Mouse (Mus musculus) myocyte (in vitro differentiated cells): ENCODE data around the gene Cdk5rap2. TPM values are rescaled to one million over a fixed set of nuclear protein-coding genes. Genes with fewer than 3 reads are reported as not detected.

Source experiments
- H3K27me3 ChIP-seq: one replicate; pipeline ENCODE4 v1.6.1; 2011; ENCODE audit not compliant: control insufficient read depth, insufficient read depth, insufficient read length
- H3K36me3 ChIP-seq: one replicate; pipeline ENCODE4 v1.6.1; 2011; ENCODE audit not compliant: control insufficient read depth, insufficient read depth
- H3K4me2 ChIP-seq: one replicate; pipeline ENCODE4 v1.6.1; 2011; ENCODE audit warnings: low read depth, control low read depth
- H3K4me3 ChIP-seq: one replicate; pipeline ENCODE4 v1.5.1; 2011; ENCODE audit warnings: mild to moderate bottlenecking, control low read depth, moderate library complexity
- H3K79me2 ChIP-seq: one replicate; pipeline ENCODE4 v1.6.1; 2011; ENCODE audit not compliant: control insufficient read depth, insufficient read depth
- H3ac ChIP-seq: one replicate; pipeline ENCODE4 v1.6.1; 2011; ENCODE audit not compliant: control insufficient read depth, insufficient read length
- CEBPB ChIP-seq: IDR thresholded peaks from 2 replicates; pipeline ENCODE4 v1.6.1; 2011; ENCODE audit warnings: mild to moderate bottlenecking, moderate library complexity; ENCODE audit not compliant: poor library complexity, insufficient read depth, severe bottlenecking
- E2F4 ChIP-seq: IDR thresholded peaks from one replicate; pipeline ENCODE4 v1.6.1; 2011; ENCODE audit warnings: mild to moderate bottlenecking, control low read depth, moderate library complexity; ENCODE audit not compliant: insufficient read depth
- MAX ChIP-seq: IDR thresholded peaks from one replicate; pipeline ENCODE4 v1.6.1; 2011; ENCODE audit warnings: low read depth, mild to moderate bottlenecking, control low read depth
- MYOD1 ChIP-seq, 3 experiments: IDR thresholded peaks; one replicate each; pipeline ENCODE4 v1.6.1; 2011; ENCODE audit warnings: control low read depth in 2 of 3, low read depth in 2 of 3, mild to moderate bottlenecking in 2 of 3, moderate library complexity in 1 of 3; ENCODE audit not compliant: insufficient read length in 2 of 3, control insufficient read depth in 1 of 3
- MYOG ChIP-seq, 3 experiments: IDR thresholded peaks; one replicate each; pipeline ENCODE4 v1.6.1; 2011; ENCODE audit warnings: control low read depth in 2 of 3, low read depth in 2 of 3, mild to moderate bottlenecking in 2 of 3; ENCODE audit not compliant: insufficient read length in 2 of 3, control insufficient read depth in 1 of 3, insufficient read depth in 1 of 3
- POLR2A ChIP-seq: IDR thresholded peaks from one replicate; pipeline ENCODE4 v1.6.1; 2011; ENCODE audit warnings: low read depth, mild to moderate bottlenecking, control low read depth, moderate library complexity; ENCODE audit not compliant: insufficient read length
- POLR2AphosphoS2 ChIP-seq: IDR thresholded peaks from one replicate; pipeline ENCODE4 v1.6.1; 2011; ENCODE audit warnings: low read depth, control low read depth; ENCODE audit not compliant: insufficient read length
- REST ChIP-seq: IDR thresholded peaks from one replicate; pipeline ENCODE4 v1.6.1; 2011; ENCODE audit warnings: mild to moderate bottlenecking, control low read depth, moderate library complexity; ENCODE audit not compliant: insufficient read depth, insufficient read length
- SRF ChIP-seq: IDR thresholded peaks from one replicate; pipeline ENCODE4 v1.6.1; 2011; ENCODE audit warnings: low read depth; ENCODE audit not compliant: control insufficient read depth, insufficient read length
- TCF12 ChIP-seq: IDR thresholded peaks from one replicate; pipeline ENCODE4 v1.6.1; 2011; ENCODE audit warnings: mild to moderate bottlenecking, control low read depth; ENCODE audit not compliant: poor library complexity, insufficient read depth, severe bottlenecking
- TCF3 ChIP-seq: IDR thresholded peaks from one replicate; pipeline ENCODE4 v1.6.1; 2011; ENCODE audit warnings: low read depth, control low read depth; ENCODE audit not compliant: insufficient read length
- USF1 ChIP-seq: IDR thresholded peaks from one replicate; pipeline ENCODE4 v1.6.1; 2011; ENCODE audit warnings: low read depth, mild to moderate bottlenecking, control low read depth, moderate library complexity
- polyA plus RNA-seq: library from polyadenylated mRNA; unstranded; fragments of >200 nt; fragmentation: generic; extraction: Trizol; gene quantifications from one replicate; pipeline ENCODE4 v1.2.1, GENCODE M21; 2012; ENCODE audit warnings: missing spikeins

Cdk5rap2 gene
- polyA plus RNA-seq, 1 experiment, result 13.8 TPM

DNA sequence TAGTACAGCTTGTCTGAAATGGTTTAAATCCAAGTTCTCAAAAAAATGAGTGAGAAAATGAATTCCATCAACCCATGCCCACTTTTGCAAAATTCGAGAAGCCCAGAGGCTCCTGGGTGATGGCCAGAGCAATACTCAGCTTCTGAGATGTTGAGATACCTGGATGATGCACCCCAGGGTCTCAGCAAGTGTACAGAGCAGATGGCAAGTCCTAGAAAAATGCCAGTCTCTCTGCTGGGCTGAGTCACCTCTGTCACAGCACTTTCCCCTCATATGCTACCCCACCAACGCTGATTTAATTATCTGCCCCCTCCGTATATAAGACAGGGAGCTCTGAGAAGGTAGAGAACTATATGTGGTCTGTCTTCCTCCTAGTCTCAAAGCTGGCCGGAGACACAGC is 137.3 kb downstream of the Cdk5rap2 start:
- no peaks in the 10 kb centered on the region for H3K27me3 ChIP-seq
- TF ChIP-seq POLR2A (no peak), MYOG (IDR thresholded peaks at IDR 0.05; ENCODE audit: control insufficient read depth in 1 of 3, insufficient read depth in 1 of 3, insufficient read length in 2 of 3, low read depth in 2 of 3) (no peak), TCF12 (no peak), TCF3 (no peak), CEBPB (no peak)
- no peak overlapping the region for H3K4me2 ChIP-seq
- H3K36me3 ChIP-seq, result peaks cover 13% of the 10 kb centered on the region
- no peak overlapping the region for H3K4me3 ChIP-seq
- H3K79me2 ChIP-seq, result no peaks in the 10 kb centered on the region
- no peak overlapping the region for H3ac ChIP-seq

- Histone ChIP-seq H3K4me2 (no peak overlapping the region), H3K27me3 (no peaks in the 10 kb centered on the region), H3K4me3 (no peak overlapping the region), H3K79me2 (no peaks in the 10 kb centered on the region), H3K36me3 (peaks cover 13% of the 10 kb centered on the region), H3ac (no peak overlapping the region)
- TF ChIP-seq MYOD1 (IDR thresholded peaks at IDR 0.05; ENCODE audit: control insufficient read depth in 1 of 3, insufficient read length in 2 of 3, low read depth in 2 of 3) (no peak), SRF (no peak), CEBPB (no peak), TCF3 (no peak), MYOG (IDR thresholded peaks at IDR 0.05; ENCODE audit: control insufficient read depth in 1 of 3, insufficient read depth in 1 of 3, insufficient read length in 2 of 3, low read depth in 2 of 3) (no peak), POLR2AphosphoS2 (no peak), POLR2A (no peak), E2F4 (no peak), USF1 (no peak), REST (no peak), TCF12 (no peak), MAX (no peak)
Observed at GRCm38 (mm10) chr4:70272527-70272926, 137.7 kb downstream of the Cdk5rap2 start.

- Histone ChIP-seq H3ac (no peak overlapping the region), H3K27me3 (no peaks in the 10 kb centered on the region), H3K4me3 (no peak overlapping the region), H3K79me2 (no peaks in the 10 kb centered on the region), H3K36me3 (peaks cover 5% of the 10 kb centered on the region), H3K4me2 (no peak overlapping the region)
- TF ChIP-seq E2F4 (no peak), POLR2A (no peak)
Observed at GRCm38 (mm10) chr4:70267213-70267906, 142.9 kb downstream of the Cdk5rap2 start.

DNA sequence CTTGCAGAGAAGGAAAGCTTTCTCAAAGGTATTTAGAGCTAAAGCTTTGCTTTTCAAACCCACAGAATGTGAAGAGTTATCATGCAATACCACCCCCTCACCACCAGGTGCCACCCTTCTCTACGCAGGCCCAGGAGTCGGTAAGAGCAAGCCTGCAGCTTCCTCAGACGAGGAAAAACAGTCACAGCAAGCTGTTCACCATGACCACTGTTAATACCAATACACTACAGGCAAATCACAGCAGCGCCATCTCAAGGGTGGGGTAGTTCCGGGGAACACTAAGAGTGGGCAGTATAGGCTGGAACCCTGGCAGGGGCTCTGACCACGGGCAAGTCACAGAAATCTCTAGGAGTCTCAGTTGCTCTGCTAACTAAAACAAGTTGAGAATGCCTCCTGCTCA is 145.0 kb downstream of the Cdk5rap2 start:
- no peak overlapping the region for H3ac ChIP-seq
- H3K36me3 ChIP-seq, result peaks cover 4% of the 10 kb centered on the region
- no peak for TF ChIP-seq SRF
- H3K27me3 ChIP-seq, result no peaks in the 10 kb centered on the region
- no peak overlapping the region for H3K4me3 ChIP-seq
- H3K4me2 ChIP-seq, result no peak overlapping the region
- H3K79me2 ChIP-seq, result no peaks in the 10 kb centered on the region

DNA sequence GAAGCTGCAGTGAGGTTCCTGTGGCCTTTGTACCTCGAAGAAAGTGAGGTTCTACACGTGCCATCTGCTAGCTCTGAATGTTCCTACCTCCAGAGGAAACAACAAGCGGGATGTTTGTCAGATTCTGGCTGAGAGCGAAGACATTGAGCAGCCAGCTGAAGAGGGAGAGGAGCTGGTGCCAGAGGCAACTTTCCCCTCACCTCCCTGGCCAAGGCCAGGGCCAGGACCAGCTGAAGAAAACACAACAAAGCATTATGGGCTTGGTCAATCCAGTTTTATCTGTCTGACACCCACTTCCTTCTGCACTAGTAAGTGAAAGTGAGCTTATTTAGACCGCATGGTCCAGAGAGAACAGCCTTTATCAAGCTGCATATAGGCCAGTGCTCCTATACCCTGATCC is 147.4 kb downstream of the Cdk5rap2 start:
- Histone ChIP-seq H3K27me3 (no peaks in the 10 kb centered on the region), H3K36me3 (peaks cover 4% of the 10 kb centered on the region)
- no peak for TF ChIP-seq TCF3
- TF ChIP-seq USF1, result no peak
- TF ChIP-seq SRF, result no peak
- TF ChIP-seq MAX, result no peak
- no peak for TF ChIP-seq MYOG (IDR thresholded peaks at IDR 0.05; ENCODE audit: control insufficient read depth in 1 of 3, insufficient read depth in 1 of 3, insufficient read length in 2 of 3, low read depth in 2 of 3)
- TF ChIP-seq MYOD1 (IDR thresholded peaks at IDR 0.05; ENCODE audit: control insufficient read depth in 1 of 3, insufficient read length in 2 of 3, low read depth in 2 of 3), result no peak
- no peak for TF ChIP-seq POLR2AphosphoS2
- TF ChIP-seq CEBPB, result no peak
- TF ChIP-seq REST, result no peak
- TF ChIP-seq E2F4, result no peak
- no peak for TF ChIP-seq TCF12
- TF ChIP-seq POLR2A, result no peak

More for the DNA sequence above, 147.4 kb downstream of the Cdk5rap2 start:
- H3ac ChIP-seq, result no peak overlapping the region
- no peak overlapping the region for H3K4me3 ChIP-seq
- no peaks in the 10 kb centered on the region for H3K79me2 ChIP-seq
- H3K4me2 ChIP-seq, result no peak overlapping the region
